Comparison of ENCODE assay signal across 19 mouse cellular contexts in the genomic region with DNA sequence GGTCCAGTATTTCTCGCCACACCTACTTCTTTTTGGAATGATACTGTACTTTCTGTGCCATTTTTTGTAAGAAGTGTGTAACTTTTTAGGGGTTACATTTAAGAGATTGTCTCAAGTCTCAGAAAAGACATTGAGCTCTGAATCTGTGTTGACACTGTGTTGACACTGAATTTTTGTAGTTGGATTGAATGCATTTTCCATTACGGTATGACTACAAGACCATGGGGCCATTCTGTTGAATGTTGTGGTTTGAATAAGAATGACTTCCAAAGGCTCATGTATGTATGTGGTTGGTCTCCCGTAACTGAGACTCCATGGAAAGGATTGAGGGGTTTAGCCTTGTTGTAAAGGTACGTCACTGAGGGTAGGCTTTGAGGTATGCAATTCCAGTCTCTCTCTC.
DNase-seq lines count a peak whose midpoint lies in the region; ATAC-seq lines count a peak whose summit lies in the region.
"Had no signal": no experiment of that assay in that cellular context is flagged by ENCODE, and none has a peak within 500 bp of the region (broad histone marks: within the 10 kb centered on the region; RNA-seq: fewer than 3 reads in every experiment).

No protein-coding gene starts in this region.

- no peak overlapping the region for H3K4me3 ChIP-seq in embryonic facial prominence, embryonic 14.5 days (ENCODE audit: low read depth, low read length)
- no peak overlapping the region for H3K4me3 ChIP-seq in embryonic facial prominence, embryonic 10.5 days
- H3K4me3 ChIP-seq in embryonic facial prominence, embryonic 15.5 days (replicated peaks): no peak overlapping the region

- no peak overlapping the region for H3K27ac ChIP-seq in embryonic facial prominence, embryonic 14.5 days (replicated peaks; ENCODE audit: low read depth, low read length)
- H3K27ac ChIP-seq in embryonic facial prominence, embryonic 10.5 days (replicated peaks): no peak overlapping the region
- no peak overlapping the region for H3K27ac ChIP-seq in embryonic facial prominence, embryonic 15.5 days (replicated peaks)

- 78% methylated on average over 4 of the region's 4 CpGs for WGBS in embryonic facial prominence, embryonic 14.5 days
- 91% methylated on average over 4 of the region's 4 CpGs for WGBS in embryonic facial prominence, embryonic 10.5 days
- WGBS in embryonic facial prominence, embryonic 15.5 days: 83% methylated on average over 4 of the region's 4 CpGs

- no peak overlapping the region for H3K9ac ChIP-seq in embryonic facial prominence, embryonic 14.5 days (ENCODE audit: low read depth, low read length)
- H3K9ac ChIP-seq in embryonic facial prominence, embryonic 15.5 days: no peak overlapping the region

- no peaks in the 10 kb centered on the region for H3K9me3 ChIP-seq in embryonic facial prominence, embryonic 14.5 days (ENCODE audit: control insufficient read depth, low read length)
- no peaks in the 10 kb centered on the region for H3K9me3 ChIP-seq in embryonic facial prominence, embryonic 10.5 days
- H3K9me3 ChIP-seq in embryonic facial prominence, embryonic 15.5 days (replicated peaks): no peaks in the 10 kb centered on the region
- H3K9me3 ChIP-seq: G1E had no signal

- H3K27me3 ChIP-seq in embryonic facial prominence, embryonic 14.5 days (replicated peaks; ENCODE audit: control insufficient read depth, insufficient read depth, low read length): no peaks in the 10 kb centered on the region
- H3K27me3 ChIP-seq in embryonic facial prominence, embryonic 10.5 days (replicated peaks; ENCODE audit: low read depth, poor library complexity, severe bottlenecking): no peaks in the 10 kb centered on the region
- no peaks in the 10 kb centered on the region for H3K27me3 ChIP-seq in embryonic facial prominence, embryonic 15.5 days
- H3K27me3 ChIP-seq: CH12.LX, Patski had no signal

- ATAC-seq in embryonic facial prominence, embryonic 14.5 days (ENCODE audit: low read depth): no peak; the same call in 1 of the 2 replicates
- ATAC-seq in embryonic facial prominence, embryonic 15.5 days (ENCODE audit: insufficient number of reproducible peaks, low FRiP score, low TSS enrichment, low read depth): peak; percentile 57; the same call in 1 of the 2 replicates
- ATAC-seq in granulocyte monocyte progenitor cell, adult 5-6 weeks (replicated peaks; ENCODE audit: poor library complexity, severe bottlenecking): no peak
- ATAC-seq: activated CD4-positive, CD25-positive, alpha-beta regulatory T cell, adult 4 months; CD4-positive, CD25-positive, alpha-beta regulatory T cell, adult 4 months; Patski had no signal

- no peaks in the 10 kb centered on the region for H3K36me3 ChIP-seq in embryonic facial prominence, embryonic 14.5 days (ENCODE audit: control insufficient read depth, insufficient read depth, low read length)
- H3K36me3 ChIP-seq in embryonic facial prominence, embryonic 10.5 days (replicated peaks): no peaks in the 10 kb centered on the region
- H3K36me3 ChIP-seq in embryonic facial prominence, embryonic 15.5 days: no peaks in the 10 kb centered on the region
- H3K36me3 ChIP-seq: G1E had no signal

- H3K4me1 ChIP-seq in embryonic facial prominence, embryonic 14.5 days (ENCODE audit: control insufficient read depth, insufficient read depth, low read length): no peaks in the 10 kb centered on the region
- no peaks in the 10 kb centered on the region for H3K4me1 ChIP-seq in embryonic facial prominence, embryonic 10.5 days
- H3K4me1 ChIP-seq in embryonic facial prominence, embryonic 15.5 days: no peaks in the 10 kb centered on the region

- DNase-seq in embryonic facial prominence, embryonic 14.5 days (ENCODE audit: low spot score): peak; percentile 53
- DNase-seq in embryonic facial prominence, embryonic 10.5 days (ENCODE audit: low spot score): no peak
- DNase-seq: adrenal gland, adult 2 months; adrenal gland, adult 8-10 months; adrenal gland, postnatal 10 days; adrenal gland, postnatal 14 days; adrenal gland, postnatal 25 days; adrenal gland, postnatal 36 days; B cell, adult 2 months; cerebellum, adult 11 months; cerebellum, adult 11-12 months; cerebellum, adult 18-20 months had no signal

- no peak overlapping the region for H3K4me2 ChIP-seq in embryonic facial prominence, embryonic 14.5 days (ENCODE audit: low read depth, low read length)
- no peak overlapping the region for H3K4me2 ChIP-seq in embryonic facial prominence, embryonic 15.5 days (replicated peaks)
